Mouse (Mus musculus) megakaryocyte progenitor cell, adult 5-6 weeks (primary cell): ENCODE measurements around the gene Endog. TPM values are rescaled to one million over a fixed set of nuclear protein-coding genes. Genes with fewer than 3 reads are reported as not detected.
"Not testable (repeated sequence)": the region's sequence is repeated elsewhere in the genome, so short reads cannot be mapped to it uniquely, and the experiment has no call there.

Source experiments
- ATAC-seq: replicated peaks from 2 replicates; pipeline ENCODE4 v1.8.0; 2016; ENCODE audit warnings: mild to moderate bottlenecking, moderate TSS enrichment, inconsistent platforms; ENCODE audit not compliant: poor library complexity
- total RNA-seq, 2 experiments: library from RNA; stranded (forward) in 1 of 2; stranded (reverse) in 1 of 2; fragments of 157-497, 149-512 nt in 1 of 2; fragments of 200-1000 nt in 1 of 2; gene quantifications; 2 replicates each; pipeline versions ENCODE4 v1.2.3 to v1.2.4; 2015 to 2017

Gene Endog
- total RNA-seq, 2 experiments from 2014 or later, result 10.2 to 11.6 TPM

- no peak for ATAC-seq
These were observed 6.9 kb upstream of the Endog start for GRCm38 (mm10) chr2:30164340-30164932.

GRCm38 (mm10) chr2:30166677-30167076 lies 4.6 kb upstream of the Endog start:
- ATAC-seq, result no peak

- peak; percentile 8; the same call in 1 of the 2 replicates for ATAC-seq
These were observed 697 bp downstream of the Endog start for GRCm38 (mm10) chr2:30171997-30172382.

- no peak for ATAC-seq
These were observed 2.4 kb downstream of the Endog start for GRCm38 (mm10) chr2:30173541-30174240.

- ATAC-seq, result no peak
These were observed 4.6 kb downstream of the Endog start for GRCm38 (mm10) chr2:30175897-30176296.

- no peak for ATAC-seq
These were observed 5.3 kb downstream of the Endog start for GRCm38 (mm10) chr2:30176561-30176960.

GRCm38 (mm10) chr2:30177700-30178675 lies 6.7 kb downstream of the Endog start, which contains the start of gene Spout1:
Gene Spout1, minus strand, starts transcription at chr2:30178459.
- peak; percentile 100 for ATAC-seq

GRCm38 (mm10) chr2:30178711-30179110 lies 7.4 kb downstream of the Endog start:
- ATAC-seq, result not testable (repeated sequence)

- ATAC-seq, result no peak
These were observed 11.1 kb downstream of the Endog start for GRCm38 (mm10) chr2:30182424-30182823.

- no peak for ATAC-seq
These were observed 12.4 kb downstream of the Endog start for GRCm38 (mm10) chr2:30183721-30184120.

- peak; percentile 86 for ATAC-seq
These were observed 14.0 kb downstream of the Endog start for GRCm38 (mm10) chr2:30185276-30185675.

GRCm38 (mm10) chr2:30185681-30186080 lies 14.4 kb downstream of the Endog start:
- no peak for ATAC-seq

GRCm38 (mm10) chr2:30191790-30192580 lies 20.7 kb downstream of the Endog start:
- ATAC-seq, result no peak

- no peak for ATAC-seq
These were observed 23.4 kb downstream of the Endog start for GRCm38 (mm10) chr2:30194656-30195055.

- ATAC-seq, result no peak
These were observed 26.7 kb downstream of the Endog start for GRCm38 (mm10) chr2:30198021-30198420.

- no peak for ATAC-seq
These were observed 28.7 kb downstream of the Endog start for GRCm38 (mm10) chr2:30199984-30200383.

GRCm38 (mm10) chr2:30200388-30200925 lies 29.2 kb downstream of the Endog start:
- no peak for ATAC-seq

GRCm38 (mm10) chr2:30203439-30203838 lies 32.1 kb downstream of the Endog start:
- peak; percentile 43 for ATAC-seq

GRCm38 (mm10) chr2:30205255-30205628 lies 33.9 kb downstream of the Endog start:
- ATAC-seq, result peak; percentile 14

GRCm38 (mm10) chr2:30205629-30206357 lies 34.5 kb downstream of the Endog start, which contains the start of gene Kyat1:
Gene Kyat1, minus strand, starts transcription at chr2:30205847.
- peak; percentile 94 for ATAC-seq
